Mouse (Mus musculus): Measurements from ENCODE around the gene Tanc2. TPM values are rescaled to one million over a fixed set of nuclear protein-coding genes. Genes with fewer than 3 reads are reported as not detected.

The Tanc2 gene
- total RNA-seq, 2 experiments from 2014 or later, result 145 to 163 TPM

- DNase-seq (ENCODE audit: low spot score in 2 of 2), result no peak
These were observed 361.8 kb downstream of the Tanc2 start for GRCm38 (mm10) chr11:105951601-105952044.

DNA sequence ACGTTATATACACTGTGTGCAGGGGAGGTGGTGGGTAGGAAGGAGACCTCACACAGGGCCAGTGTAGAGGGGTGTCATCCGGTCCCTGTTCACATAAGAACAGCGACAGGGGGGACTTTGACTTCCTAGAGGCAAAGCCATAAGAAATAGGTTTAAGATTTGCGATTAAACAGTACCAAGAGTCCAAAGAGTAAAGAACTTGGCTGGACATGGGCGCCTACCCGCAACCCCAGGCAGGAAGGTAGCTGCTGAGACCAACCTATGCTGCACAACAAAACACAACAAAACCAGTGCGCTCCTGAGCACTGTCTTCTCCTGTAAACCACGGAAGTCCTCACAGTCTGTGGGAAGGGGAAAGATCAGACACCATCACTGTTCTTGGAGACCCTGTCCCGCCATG, 362.3 kb downstream of the Tanc2 start:
- DNase-seq (ENCODE audit: low spot score in 2 of 2), result no peak

DNA sequence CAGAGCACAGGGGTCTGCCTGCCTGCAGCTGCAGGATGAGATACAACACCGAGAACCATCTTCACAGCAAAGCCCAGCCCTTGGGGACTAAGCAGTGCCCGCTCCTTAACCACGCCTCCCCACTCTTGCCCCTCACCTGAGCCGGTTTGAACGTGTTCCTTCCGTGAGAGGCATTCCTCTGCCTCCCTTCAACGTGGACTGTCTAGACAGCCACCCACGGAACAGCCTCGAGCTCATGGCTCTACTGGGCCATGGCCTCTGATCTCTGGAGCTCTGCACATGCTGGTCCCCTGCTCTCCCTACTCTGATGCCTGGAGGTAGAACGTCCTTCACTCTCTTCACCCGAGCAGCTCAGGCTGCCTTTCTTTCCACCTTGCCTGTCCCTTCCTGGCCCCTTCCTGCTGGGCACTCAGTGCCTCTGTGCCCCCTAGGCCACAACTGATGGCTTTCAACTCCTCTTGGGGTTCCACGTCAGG, 363.2 kb downstream of the Tanc2 start, which contains the start of gene Cyb561:
Cyb561 (minus strand) TSS at position 426 of the 476 bp plus-strand sequence.
- no peak for DNase-seq (ENCODE audit: low spot score in 2 of 2)

DNA sequence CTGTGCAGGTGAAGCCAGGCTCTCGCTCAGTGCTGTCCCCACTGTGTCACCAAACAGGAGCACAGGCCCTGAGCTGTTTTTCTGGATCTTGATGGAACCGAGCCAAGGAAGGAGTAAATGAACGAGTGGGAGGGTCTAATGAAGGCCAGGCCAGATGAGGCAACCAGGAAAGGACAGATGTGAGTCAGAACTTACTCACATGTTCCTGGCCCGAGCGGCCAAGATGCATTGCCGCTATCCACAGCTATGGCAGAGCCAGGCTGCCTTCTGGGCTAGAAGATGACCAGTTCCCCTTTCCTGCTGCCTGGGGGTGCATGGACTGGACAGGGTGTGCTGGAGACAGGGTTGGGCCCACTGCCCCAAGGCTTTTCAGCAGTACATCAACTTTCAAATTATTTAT, 363.6 kb downstream of the Tanc2 start:
- DNase-seq (ENCODE audit: low spot score in 2 of 2), result no peak

DNA sequence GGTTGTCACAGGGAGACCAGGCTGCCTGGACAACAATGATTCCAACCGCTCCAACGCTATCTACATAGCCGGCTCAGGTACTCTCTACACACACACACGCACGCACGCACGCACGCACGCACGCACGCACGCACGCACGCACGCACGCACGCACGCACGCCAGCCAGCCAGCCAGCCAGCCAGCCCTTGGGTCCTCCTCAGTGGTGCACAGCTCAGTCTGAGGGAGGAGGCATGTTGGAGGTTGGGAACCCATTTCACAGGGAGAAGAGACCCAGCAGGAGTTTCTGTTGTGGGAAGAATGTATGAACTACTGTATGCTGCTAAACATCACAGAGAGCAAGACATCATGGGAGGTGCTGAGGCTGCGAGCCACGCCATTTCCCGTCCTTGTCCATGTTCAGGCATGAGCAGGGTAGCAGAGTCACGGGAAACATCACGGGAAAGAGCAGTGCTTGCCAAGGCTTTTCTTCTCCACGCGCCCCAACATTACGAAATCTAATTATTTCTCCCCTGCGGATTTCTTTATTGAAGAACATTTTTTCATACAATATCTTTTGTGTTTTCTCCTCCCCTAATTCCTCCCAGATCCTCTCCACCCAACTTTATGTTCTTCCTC, 366.1 kb downstream of the Tanc2 start:
- DNase-seq (ENCODE audit: low spot score in 2 of 2), result no peak

DNA sequence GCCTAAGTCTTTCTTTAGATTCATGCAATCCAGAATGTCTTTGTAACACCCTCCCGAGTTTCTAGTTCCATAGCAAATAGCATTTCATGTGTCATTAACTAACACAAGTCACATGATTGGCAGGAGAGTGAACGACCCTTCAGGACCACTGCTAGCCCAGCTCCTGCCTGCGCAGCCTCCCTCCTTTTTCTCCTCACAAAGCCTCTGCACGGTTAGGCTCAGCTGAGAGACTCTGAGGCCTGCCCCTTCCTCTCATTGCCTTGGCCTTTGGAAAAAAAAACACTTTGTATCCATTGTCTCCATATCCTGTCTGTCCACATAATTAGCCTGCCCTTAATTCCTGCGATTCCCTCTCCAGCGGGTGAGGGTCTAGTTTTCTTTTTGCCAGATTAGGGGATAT, 367.7 kb downstream of the Tanc2 start:
- no peak for DNase-seq (ENCODE audit: low spot score in 2 of 2)

DNA sequence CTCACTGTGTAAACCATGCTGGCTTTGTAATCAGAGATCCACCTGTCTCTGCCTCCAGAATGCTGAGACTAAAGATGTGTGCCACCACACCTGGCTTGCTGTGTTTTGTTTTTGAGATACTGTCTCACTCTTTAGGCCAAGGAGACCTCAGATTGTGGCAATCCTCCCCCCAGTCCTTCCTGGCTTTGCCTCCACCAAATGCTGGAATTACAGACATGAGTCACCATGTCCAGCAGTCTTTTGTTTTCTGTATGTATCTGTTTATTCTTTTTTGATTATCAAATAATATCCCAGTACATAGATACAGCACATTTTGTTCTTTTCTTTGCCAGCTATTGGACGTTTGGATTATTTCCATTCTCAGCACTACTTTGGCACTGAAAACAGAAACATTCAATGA, 368.8 kb downstream of the Tanc2 start:
- DNase-seq (ENCODE audit: low spot score in 2 of 2), result no peak

DNA sequence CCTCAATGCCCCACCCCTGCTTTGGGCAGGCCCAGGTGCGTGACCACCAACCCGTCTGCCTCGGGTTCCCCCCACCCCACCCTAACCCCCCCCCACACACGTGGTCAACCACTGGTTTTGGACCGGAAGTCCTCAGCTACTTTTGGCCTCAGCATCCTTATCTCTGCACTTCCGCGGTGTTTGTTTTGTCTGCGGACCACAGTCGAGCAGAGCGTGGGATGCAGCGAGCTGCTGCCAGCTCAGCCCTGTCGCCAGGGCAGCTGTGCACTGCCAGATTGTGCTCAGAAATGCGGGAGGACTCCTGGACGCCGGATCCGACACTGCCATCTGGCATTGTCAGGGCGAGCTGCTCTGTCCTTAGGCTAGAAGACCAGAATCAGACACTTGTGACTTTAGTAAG, 369.6 kb downstream of the Tanc2 start:
- peak; percentile 25 to 39 for DNase-seq (ENCODE audit: low spot score in 2 of 2)

GRCm38 (mm10) chr11:105964691-105965090, 374.9 kb downstream of the Tanc2 start:
- no peak for DNase-seq (ENCODE audit: low spot score in 2 of 2)

GRCm38 (mm10) chr11:105966288-105966687, 376.5 kb downstream of the Tanc2 start:
- DNase-seq (ENCODE audit: low spot score in 2 of 2), result no peak

GRCm38 (mm10) chr11:105967741-105968574, 378.2 kb downstream of the Tanc2 start, which contains the start of gene Ace:
Ace (plus strand) TSS chr11:105967945.
- DNase-seq (ENCODE audit: low spot score in 2 of 2), result no peak

DNA sequence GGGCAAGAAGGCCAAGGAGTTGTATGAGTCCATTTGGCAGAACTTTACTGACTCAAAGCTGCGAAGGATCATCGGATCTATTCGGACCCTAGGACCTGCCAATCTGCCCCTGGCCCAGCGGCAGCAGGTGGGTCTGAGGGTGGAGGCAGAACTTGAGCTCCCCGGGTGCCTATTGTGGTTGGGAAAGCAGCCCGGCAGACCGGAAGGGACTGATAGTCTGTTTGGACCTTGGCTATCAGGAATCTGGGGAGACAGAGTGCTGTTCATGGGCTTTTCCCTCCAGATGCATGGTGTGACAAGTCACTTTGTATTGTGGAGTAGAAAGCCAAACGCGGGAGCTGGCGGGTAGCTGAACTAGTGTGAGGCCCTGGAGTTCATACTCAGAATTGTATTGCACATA, 379.2 kb downstream of the Tanc2 start:
- no peak for DNase-seq (ENCODE audit: low spot score in 2 of 2)

DNA sequence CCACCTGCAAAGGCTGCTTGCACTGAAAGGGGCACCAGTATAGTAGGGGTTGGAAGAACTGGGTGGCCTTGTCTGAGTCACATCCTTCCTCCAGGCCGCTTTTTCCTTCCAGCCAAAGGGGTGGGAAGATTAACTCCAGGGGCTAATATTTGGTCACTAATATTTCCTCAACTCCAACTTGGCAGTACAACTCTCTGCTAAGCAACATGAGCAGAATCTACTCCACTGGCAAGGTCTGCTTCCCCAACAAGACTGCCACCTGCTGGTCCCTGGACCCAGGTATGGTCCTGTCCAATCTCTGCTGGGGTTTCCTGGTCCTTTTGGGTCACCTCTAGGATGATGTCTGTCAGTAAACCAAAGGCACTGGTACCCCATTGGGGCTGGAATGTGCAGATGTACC, 379.7 kb downstream of the Tanc2 start:
- DNase-seq (ENCODE audit: low spot score in 2 of 2), result peak in 1 of 2 experiments; percentile 22

GRCm38 (mm10) chr11:105974593-105974992, 384.8 kb downstream of the Tanc2 start:
- no peak for DNase-seq (ENCODE audit: low spot score in 2 of 2)

- no peak for DNase-seq (ENCODE audit: low spot score in 2 of 2)
These were observed 385.3 kb downstream of the Tanc2 start for GRCm38 (mm10) chr11:105975050-105975449.

- no peak for DNase-seq (ENCODE audit: low spot score in 2 of 2)
These were observed 385.9 kb downstream of the Tanc2 start for GRCm38 (mm10) chr11:105975636-105976035.

- no peak for DNase-seq (ENCODE audit: low spot score in 2 of 2)
These were observed 388.4 kb downstream of the Tanc2 start for GRCm38 (mm10) chr11:105978232-105978631.

DNA sequence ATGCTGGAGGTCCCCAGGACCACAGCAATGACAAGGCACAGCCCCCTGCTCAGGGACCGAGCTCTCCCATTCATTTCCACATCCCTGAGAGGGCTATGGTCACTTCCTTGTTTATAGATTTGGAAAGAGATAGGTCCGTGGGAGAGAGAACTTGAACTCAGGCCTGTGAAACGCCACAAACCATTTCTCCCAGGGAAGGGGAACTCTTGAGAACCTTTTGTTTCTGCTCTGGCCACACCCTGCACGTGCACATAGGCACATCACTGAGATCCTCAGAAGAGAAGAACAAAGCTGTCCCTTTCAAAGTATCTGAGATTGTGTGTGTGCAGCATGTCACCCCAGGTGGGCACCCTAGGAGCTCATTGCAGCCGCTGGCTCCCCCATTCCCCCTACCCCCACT, 388.8 kb downstream of the Tanc2 start:
- DNase-seq (ENCODE audit: low spot score in 2 of 2), result no peak

Data from layer of hippocampus, adult 18-20 months (tissue).